Mouse (Mus musculus) T-cell, adult 66 days (primary cell): ENCODE results near the gene Tex38. TPM values are rescaled to one million over a fixed set of nuclear protein-coding genes. Genes with fewer than 3 reads are reported as not detected.

Experiments used
- total RNA-seq, 2 experiments: library from RNA; stranded (reverse); gene quantifications; 3 replicates in 1 of 2; 4 replicates in 1 of 2; pipeline ENCODE4 v1.2.4; 2023

The Tex38 gene
- under 1 TPM; 0.77 to 0.96 TPM for total RNA-seq

DNA sequence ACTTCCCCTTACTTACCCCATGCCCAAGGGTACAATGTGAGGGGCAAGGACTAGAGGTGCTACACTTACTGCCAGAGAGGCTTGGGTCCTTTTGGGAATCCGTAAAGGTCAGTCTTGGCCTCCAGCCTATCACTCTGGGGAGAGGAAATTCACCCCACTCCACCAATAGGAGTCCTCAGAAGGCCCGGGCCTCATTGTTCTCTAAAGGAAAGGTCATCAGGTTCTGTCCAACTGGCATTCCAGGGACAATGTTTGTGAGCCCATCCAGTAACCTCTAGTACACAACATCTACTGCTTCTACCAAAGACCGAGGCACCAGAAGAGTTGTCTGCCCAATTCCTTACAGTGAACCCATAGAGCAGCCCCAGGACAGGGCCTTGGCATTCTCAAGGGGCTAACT lies at the start of gene Tex38:
Tex38 (minus strand) TSS at position 101 of the 400 bp plus-strand sequence.

DNA sequence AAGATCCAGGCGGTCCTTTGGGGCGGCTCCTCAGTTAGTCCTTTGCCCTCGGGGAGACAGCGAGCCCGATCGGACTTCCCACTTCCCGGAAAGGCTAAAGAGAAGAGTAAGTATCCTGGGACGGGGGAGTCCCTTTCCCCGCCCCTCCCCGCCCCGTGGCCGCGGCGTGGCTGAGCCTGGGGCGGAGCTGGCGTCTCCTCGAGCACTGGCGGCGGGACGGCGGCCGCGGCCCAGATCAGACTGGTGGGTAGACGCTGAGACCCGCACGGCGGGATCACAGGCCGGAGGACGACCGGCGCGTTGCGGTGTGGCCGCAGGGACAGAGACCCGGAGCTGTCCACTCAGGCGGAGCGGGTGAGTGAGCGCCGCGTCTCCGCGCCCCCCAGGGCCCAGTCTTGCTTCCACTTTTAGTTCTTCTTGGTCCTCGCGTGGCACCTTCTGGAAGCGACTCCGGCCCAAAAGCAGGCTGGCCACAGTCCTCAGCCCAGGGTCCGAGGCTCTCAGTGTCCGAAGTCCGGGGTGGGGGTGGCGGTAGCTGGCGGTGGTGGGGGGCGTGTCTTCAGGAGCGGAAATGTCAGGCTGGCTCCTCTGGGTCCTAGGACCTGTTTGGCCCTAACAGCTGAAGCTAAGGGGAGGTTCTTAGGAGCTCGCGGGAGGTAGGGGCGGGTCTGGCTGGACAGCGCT lies 47.2 kb upstream of the Tex38 start, which contains the start of gene Mob3c:
Mob3c (plus strand) TSS at position 205 of the 684 bp plus-strand sequence.

DNA sequence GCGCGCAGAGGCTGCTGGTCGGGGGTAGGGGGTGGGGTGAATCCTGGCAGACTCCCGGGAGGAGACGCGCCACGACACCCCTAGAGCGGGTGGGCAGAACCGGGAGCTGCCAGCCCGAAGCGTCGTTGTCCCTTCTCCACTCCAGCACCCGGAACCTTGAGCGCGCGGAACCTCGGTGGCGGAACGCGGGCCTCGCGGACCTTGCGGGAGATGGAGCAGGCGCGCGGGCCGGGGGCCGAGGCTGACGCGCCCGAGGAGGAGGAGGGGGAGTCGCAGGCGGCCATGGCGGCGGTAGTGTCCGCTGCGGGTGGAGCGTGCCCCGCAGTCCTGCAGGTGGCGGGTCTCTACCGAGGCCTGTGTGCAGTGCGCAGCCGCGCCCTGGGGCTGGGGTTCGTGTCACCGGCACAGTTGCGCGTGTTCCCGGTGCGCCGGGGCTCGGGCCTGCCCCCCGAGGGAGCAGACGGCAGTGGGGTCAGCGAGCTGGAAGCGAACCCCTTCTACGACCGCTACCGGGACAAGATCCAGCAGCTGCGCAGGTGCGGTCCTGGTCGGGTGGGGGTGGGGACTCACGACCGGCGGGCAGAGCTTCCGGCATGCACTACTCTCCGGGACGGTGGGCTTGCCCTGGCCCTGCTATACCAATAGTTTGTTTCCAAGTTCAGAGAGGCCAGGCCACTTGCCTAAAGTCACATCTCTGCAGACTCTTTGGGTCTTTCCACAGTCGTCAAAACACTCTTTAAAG lies 4.1 kb upstream of the Tex38 start, which contains the start of gene Atpaf1:
Atpaf1 (plus strand) TSS at position 44 of the 742 bp plus-strand sequence.

DNA sequence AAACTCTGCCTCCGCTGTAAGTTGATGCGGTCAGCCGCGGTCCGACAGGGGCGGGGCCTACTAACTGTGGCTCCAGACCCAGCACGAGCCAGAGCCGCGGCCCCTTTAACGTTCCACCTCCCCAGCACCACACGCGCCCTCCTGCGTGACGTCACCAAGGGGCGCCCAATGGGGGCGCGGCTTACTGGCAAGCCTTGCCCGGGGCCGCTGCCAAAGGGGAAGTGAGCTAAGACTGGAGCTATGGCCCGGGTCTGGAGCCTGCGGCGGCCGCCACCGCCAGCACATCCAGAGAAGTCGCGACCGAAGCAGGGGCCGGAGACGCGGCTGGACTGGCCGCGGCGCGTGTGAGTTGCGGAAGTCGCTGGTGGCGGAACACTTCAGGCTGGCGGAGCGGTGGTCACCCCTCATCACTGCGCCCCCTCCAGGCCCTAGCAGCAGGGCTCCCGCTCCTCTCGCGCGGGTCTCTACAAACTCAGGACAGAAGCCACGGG lies 43.2 kb downstream of the Tex38 start, which contains the start of gene Efcab14:
Efcab14 (plus strand) TSS at position 194 of the 491 bp plus-strand sequence.

Other genes starting within 250 kb of the Tex38 start
- gene Cyp4a31, start 217.4 kb downstream of the Tex38 start, total RNA-seq: not detected
- gene Cyp4a32, start 180.0 kb downstream of the Tex38 start, total RNA-seq: not detected
- gene Cyp4b1, start 133.3 kb downstream of the Tex38 start, total RNA-seq: not detected
- 10 to 100 TPM; 37.6 to 44.0 TPM for gene Efcab14, start 43.3 kb downstream of the Tex38 start, total RNA-seq
- gene Atpaf1, start 3.8 kb upstream of the Tex38 start, total RNA-seq: 10 to 100 TPM; 26.5 to 27.4 TPM
- gene Mob3c, start 47.1 kb upstream of the Tex38 start, total RNA-seq: 10 to 100 TPM; 18.5 to 27.8 TPM
- 10 to 100 TPM; 67.6 to 68.0 TPM for gene Mknk1, start 58.2 kb upstream of the Tex38 start, total RNA-seq
- gene Kncn, start 103.4 kb upstream of the Tex38 start, total RNA-seq: 1 to 10 TPM in 1 of 2 experiments, under 1 TPM in 1; 0.56 to 1.6 TPM
- gene 6430628N08Rik, start 109.6 kb upstream of the Tex38 start, total RNA-seq: not detected
- gene Dmbx1, start 158.9 kb upstream of the Tex38 start, total RNA-seq: not detected
- 100 to 1,000 TPM; 134 to 137 TPM for gene Faah, start 236.9 kb upstream of the Tex38 start, total RNA-seq